Mouse (Mus musculus) layer of hippocampus, postnatal 10 days (tissue): ENCODE data around the gene Thy1. TPM values are rescaled to one million over a fixed set of nuclear protein-coding genes. Genes with fewer than 3 reads are reported as not detected.

Source experiments
- DNase-seq, 2 experiments: peaks; one replicate each; pipeline ENCODE4 v3.0.0; 2021; ENCODE audit warnings: low spot score in 2 of 2
- total RNA-seq, 2 experiments: library from RNA; stranded (reverse); gene quantifications; 2 replicates each; pipeline ENCODE4 v1.2.3; 2021

The Thy1 gene
- total RNA-seq, 2 experiments from 2014 or later, result 644 to 646 TPM

GRCm38 (mm10) chr9:44033957-44034727, 9.0 kb upstream of the Thy1 start:
- DNase-seq, result no peak

DNA sequence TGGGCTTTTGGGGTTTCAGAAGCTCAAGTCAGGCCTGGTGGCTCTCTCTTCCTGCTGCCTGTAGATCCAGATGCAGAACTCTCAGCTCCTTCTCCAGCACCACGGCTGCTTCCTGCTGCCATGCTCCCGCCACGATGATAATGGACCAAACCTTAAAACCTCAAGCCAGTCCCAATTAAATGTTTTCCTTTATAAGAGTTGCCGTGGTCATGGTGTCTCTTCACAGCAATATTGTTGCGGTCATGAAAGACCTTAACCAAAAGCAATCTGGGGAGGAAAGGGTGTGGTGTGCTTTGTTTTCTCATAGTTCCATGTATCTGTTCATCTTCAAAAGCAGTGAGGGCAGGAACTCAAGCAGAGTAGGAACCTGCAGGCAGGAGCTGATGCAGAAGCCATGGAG, 6.1 kb upstream of the Thy1 start:
- DNase-seq, result no peak

DNA sequence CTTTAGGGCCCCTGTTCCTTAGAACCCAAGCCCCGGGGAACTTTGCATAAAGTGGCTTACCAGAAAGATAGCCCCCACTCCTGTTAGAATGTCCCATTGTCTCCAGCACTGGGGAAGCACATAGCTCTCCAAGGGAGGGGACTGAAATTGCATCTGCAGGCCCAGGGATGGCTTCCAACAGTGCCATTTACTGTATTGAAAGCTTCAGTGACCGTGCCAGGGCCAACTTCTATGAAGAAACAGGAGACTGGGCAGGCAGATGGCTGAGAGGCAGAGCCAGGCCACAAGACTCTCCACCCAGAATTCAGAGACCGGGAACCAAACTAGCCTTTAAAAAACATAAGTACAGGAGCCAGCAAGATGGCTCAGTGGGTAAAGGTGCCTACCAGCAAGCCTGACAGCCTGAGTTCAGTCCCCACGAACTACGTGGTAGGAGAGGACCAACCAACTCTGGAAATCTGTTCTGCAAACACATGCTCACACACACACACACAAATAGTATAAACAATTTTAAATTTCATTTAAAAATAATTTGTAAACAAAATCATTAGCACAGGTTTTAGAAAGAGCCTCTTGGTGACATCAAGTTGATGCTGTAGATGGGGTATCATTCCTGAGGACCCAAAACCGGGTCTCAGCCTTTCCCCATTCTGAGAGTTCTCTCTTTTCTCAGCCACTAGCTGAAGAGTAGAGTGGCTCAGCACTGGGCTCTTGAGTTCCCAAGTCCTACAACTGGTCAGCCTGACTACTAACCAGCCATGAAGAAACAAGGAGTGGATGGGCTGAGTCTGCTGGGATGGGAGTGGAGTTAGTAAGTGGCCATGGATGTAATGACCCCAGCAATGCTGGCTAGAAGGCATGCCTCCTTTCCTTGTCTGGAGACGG, 1.4 kb upstream of the Thy1 start:
- peak in 1 of 2 experiments; percentile 20 for DNase-seq

DNA sequence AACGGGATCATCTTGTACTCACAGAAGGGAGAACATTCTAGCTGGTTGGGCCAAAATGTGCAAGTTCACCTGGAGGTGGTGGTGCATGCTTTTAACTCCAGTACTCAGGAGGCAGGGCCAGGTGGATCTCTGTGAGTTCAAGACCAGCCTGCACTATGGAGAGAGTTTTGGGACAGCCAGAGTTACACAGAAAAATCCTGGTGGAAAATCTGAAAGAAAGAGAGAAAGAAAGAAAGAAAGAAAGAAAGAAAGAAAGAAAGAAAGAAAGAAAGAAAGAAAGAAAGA, 846 bp upstream of the Thy1 start:
- DNase-seq, result no peak

DNA sequence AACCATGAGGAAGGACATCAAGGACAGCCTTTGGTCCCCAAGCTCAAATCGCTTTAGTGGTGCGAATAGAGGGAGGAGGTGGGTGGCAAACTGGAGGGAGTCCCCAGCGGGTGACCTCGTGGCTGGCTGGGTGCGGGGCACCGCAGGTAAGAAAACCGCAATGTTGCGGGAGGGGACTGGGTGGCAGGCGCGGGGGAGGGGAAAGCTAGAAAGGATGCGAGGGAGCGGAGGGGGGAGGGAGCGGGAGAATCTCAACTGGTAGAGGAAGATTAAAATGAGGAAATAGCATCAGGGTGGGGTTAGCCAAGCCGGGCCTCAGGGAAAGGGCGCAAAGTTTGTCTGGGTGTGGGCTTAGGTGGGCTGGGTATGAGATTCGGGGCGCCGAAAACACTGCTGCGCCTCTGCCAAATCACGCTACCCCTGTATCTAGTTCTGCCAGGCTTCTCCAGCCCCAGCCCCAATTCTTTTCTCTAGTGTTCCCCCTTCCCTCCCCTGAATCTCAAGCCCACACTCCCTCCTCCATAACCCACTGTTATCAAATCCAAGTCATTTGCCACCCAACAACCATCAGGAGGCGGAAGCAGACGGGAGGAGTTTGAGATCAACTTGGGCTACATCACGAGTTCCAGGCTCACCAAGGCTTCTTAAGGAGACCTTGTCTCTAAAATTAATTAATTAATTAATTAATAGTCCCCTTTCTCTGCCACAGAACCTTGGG, 683 bp downstream of the Thy1 start:
- peak; percentile 32 to 49 for DNase-seq

GRCm38 (mm10) chr9:44044426-44045157, 1.4 kb downstream of the Thy1 start:
- peak; percentile 23 to 35 for DNase-seq

GRCm38 (mm10) chr9:44045158-44045883, 2.1 kb downstream of the Thy1 start:
- no peak for DNase-seq

- DNase-seq, result no peak
Measured at GRCm38 (mm10) chr9:44045884-44046272, 2.7 kb downstream of the Thy1 start.

GRCm38 (mm10) chr9:44046426-44046825, 3.2 kb downstream of the Thy1 start:
- DNase-seq, result no peak

DNA sequence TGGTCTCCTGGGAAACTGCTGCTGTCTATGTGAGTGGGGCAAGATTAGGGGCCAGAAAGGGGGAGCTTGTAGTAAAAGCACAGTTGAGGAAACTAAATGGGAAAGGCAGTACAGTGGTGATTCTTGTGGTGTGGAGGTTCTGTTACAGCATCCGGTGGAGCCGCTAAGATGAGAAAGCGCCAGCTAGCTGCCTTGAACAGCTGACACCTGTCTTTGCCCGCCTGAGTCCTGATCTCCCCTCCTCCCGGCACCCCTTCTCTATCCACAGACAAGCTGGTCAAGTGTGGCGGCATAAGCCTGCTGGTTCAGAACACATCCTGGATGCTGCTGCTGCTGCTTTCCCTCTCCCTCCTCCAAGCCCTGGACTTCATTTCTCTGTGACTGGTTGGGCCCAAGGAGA, 3.9 kb downstream of the Thy1 start:
- DNase-seq, result peak in 1 of 2 experiments; percentile 22

GRCm38 (mm10) chr9:44047571-44048490, 4.6 kb downstream of the Thy1 start:
- DNase-seq, result no peak

GRCm38 (mm10) chr9:44048541-44049380, 5.6 kb downstream of the Thy1 start:
- peak; percentile 36 to 52 for DNase-seq

DNA sequence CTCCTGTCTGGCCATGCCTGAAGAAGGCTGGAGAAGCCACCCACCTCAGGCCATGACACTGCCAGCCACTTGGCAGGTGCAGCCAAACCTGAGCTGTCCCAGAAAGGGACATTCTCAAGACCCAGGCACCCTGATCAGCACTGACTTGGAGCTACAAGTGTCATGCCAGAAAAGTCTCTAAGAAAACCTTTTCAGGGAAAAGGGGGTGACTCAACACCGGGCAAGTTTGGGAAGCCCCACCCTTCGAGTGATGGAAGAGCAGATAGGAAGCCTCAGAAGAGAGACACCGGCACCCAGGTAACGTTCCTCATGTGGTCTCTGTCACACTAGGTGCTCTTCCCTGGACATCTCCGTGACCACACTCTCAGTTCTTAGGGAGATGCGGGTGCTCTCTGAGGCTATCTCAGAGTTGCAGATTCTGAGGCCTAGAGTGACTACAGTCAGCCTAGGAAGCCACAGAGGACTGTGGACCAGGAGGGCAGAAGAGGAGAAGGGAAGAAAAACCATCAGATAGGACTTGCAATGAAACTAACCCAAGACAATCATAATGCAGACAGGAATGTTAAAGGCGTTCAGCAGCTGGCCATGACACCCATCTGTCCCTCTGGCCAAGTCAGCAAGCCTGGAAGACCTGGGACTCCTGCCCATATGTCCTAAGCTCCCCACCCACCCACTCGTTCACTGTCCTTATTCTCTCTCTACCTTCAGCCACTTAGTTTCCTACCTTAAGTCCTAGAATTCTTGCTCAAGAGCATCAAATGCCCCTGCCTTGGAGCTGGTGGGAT, 6.4 kb downstream of the Thy1 start:
- no peak for DNase-seq

DNA sequence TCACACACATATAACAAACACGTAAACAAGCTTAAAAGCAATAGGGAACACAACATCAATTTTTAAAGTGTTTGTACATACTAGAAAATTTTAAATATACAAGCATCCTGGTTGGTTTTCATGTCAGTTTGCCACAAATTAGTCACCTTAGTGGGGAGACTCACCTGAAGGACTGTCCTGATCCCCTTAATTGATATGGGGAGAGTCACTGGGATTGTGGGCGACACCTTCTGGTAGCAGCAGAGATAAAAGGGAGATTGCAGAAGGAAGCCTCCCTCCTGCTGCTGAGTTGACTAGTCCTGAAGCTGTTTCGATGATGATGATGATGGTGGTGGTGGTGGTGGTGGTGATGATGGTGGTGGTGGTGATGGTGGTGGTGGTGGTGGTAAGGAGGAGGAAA, 9.7 kb downstream of the Thy1 start:
- DNase-seq, result no peak

GRCm38 (mm10) chr9:44053936-44054335, 10.8 kb downstream of the Thy1 start:
- no peak for DNase-seq

DNA sequence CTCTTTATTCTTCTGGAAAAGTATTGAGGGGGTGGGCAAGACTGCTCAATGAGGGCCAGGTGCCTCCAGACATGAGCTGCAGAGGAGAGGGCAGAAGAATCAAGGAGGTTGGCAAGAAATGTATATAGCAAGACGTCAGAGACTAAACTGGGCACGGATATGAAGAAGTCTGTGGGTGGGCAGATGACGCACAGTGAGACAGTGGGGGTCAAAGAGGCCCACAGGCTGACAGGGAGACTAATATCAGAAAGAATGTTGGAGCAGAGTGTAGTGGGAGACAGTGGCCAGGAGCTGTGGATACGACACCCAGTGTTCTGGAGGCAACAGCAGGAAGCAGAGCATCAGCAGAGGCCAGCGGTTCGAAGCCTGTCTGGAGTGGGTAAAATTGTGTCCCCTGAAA, 15.4 kb downstream of the Thy1 start:
- DNase-seq, result no peak

GRCm38 (mm10) chr9:44065177-44065576, 22.0 kb downstream of the Thy1 start:
- no peak for DNase-seq

DNA sequence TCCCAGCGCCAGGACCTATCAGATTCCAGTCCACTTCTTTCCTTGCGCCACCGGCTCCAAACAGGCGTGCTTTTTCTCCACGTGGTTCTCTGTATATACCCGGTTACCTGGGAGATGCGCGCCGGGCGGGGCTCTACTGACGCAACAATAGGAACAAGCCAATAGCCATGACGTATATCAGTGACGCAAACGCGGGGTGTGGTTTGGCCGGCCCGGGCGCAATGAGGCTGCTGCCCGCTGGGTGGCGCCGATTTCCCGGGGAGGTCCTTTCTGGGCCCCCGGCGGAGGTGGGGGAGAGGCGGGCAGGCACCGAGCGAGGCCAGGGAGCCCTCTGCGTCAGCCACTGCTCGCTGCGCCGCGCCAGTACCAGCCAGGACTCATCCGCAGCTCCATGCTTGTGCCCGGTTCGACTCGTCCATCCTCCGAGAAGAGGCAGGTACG, 23.6 kb downstream of the Thy1 start, which contains the start of gene Usp2:
TSS of gene Usp2 (plus strand) at position 237 of the 441 bp plus-strand sequence.
- peak; percentile 100 for DNase-seq
